Mouse (Mus musculus) liver, embryonic 15.5 days (tissue): ENCODE results near the gene Spag8. TPM values are rescaled to one million over a fixed set of nuclear protein-coding genes. Genes with fewer than 3 reads are reported as not detected.

Experiments used
- ATAC-seq: fragments of 200-750 bp; cut with Nextera tagmentation; 2 replicates; pipeline ENCODE4 v1.8.0; 2017; ENCODE audit warnings: moderate number of reproducible peaks, mild to moderate bottlenecking, moderate library complexity; ENCODE audit not compliant: insufficient read depth
- H3K27ac ChIP-seq: fragments of 300-500 bp; sonication (generic); replicated peaks from 2 replicates; pipeline ENCODE4 v1.5.1; 2015; ENCODE audit warnings: mild to moderate bottlenecking, inconsistent platforms
- H3K27me3 ChIP-seq: fragments of 300-500 bp; sonication (generic); 2 replicates; pipeline ENCODE4 v1.6.1; 2015; ENCODE audit warnings: mild to moderate bottlenecking, inconsistent platforms
- H3K36me3 ChIP-seq: fragments of 300-500 bp; sonication (generic); replicated peaks from 2 replicates; pipeline ENCODE4 v1.6.1; 2015; ENCODE audit warnings: moderate library complexity, mild to moderate bottlenecking, inconsistent platforms
- H3K4me1 ChIP-seq: fragments of 300-500 bp; sonication (generic); replicated peaks from 2 replicates; pipeline ENCODE4 v1.6.1; 2015; ENCODE audit warnings: inconsistent platforms
- H3K4me2 ChIP-seq: fragments of 300-500 bp; sonication (generic); 2 replicates; pipeline ENCODE4 v1.6.1; 2015; ENCODE audit warnings: moderate library complexity, mild to moderate bottlenecking, inconsistent platforms
- H3K4me3 ChIP-seq: fragments of 300-500 bp; sonication (generic); replicated peaks from 2 replicates; pipeline ENCODE4 v1.5.1; 2015; ENCODE audit warnings: mild to moderate bottlenecking, inconsistent platforms
- H3K9ac ChIP-seq: fragments of 300-500 bp; sonication (generic); 2 replicates; pipeline ENCODE4 v1.6.1; 2015; ENCODE audit warnings: moderate library complexity, mild to moderate bottlenecking, inconsistent platforms
- H3K9me3 ChIP-seq: fragments of 300-500 bp; sonication (generic); replicated peaks from 2 replicates; pipeline ENCODE4 v1.6.1; 2016; ENCODE audit warnings: inconsistent platforms
- WGBS: fragments of 180-500 bp; shearing (Covaris S2); methylation state at CpG from one replicate; pipeline ENCODE4 v1.1.7; 2015; ENCODE audit warnings: mixed read lengths; ENCODE audit not compliant: insufficient replicate concordance; 5-methylcytosine and 5-hydroxymethylcytosine counted together
- polyA plus RNA-seq: library from polyadenylated mRNA; unstranded; fragments of >200 nt; fragmentation: Nextera tagmentation; extraction: Ambion mirVana; gene quantifications from 2 replicates; pipeline ENCODE4 v1.2.1, GENCODE M21; 2015

Gene Spag8
- polyA plus RNA-seq, 1 experiment from 2014 or later: not detected

DNA sequence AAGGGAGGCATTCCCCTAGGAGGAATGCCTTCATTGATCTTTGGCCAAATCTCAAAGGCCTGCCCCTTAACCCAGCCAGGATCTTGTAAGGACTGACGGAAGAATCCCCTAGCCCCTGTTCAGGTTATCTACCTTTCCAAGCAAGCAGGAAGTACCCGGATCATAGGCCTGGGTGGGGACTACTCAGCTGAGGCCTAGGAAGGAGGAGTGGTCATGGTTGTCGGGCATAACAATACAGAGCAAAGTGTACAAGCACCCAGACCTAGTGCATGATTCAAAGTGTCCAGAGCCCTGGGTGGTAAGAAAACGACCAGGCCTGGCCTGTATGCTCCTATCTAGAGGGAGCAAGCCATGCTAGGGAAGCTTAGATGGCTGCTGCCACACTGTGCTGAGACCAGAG, 22.2 kb upstream of the Spag8 start:
- WGBS: 50% methylated on average over 4 of the region's 4 CpGs
- no peak overlapping the region for H3K27ac ChIP-seq
- ATAC-seq: no peak

DNA sequence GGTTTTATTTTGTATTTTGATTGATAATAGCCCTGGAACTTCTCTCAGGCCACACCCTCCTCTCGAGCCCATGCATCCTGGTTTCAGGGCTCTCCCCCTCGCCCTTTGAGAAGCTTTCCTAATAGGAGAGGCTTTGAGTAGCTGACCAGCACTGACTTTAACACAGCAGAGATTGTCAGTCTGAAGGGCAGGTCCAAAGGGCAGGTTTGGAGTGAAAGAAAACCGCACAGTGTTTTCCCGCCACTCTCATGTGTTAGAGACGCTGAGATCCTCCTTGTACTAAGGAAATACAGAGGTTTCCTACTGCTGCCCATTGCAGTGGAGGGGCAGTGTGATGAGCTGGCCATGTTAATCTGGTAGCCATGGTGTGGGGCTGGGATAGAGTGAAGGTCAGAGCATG, 21.6 kb upstream of the Spag8 start:
- Histone ChIP-seq H3K9ac (no peak overlapping the region), H3K4me2 (no peak overlapping the region), H3K27ac (no peak overlapping the region), H3K9me3 (no peaks in the 10 kb centered on the region), H3K4me3 (no peak overlapping the region), H3K36me3 (no peaks in the 10 kb centered on the region), H3K27me3 (peaks cover 12% of the 10 kb centered on the region), H3K4me1 (0 out of 2 replicates have a peak, but pooled peaks cover under 1% of the 10 kb centered on the region)
- ATAC-seq: no peak
- WGBS: 50% methylated on average over 5 of the region's 5 CpGs

More for the DNA sequence above, 22.2 kb upstream of the Spag8 start:
- Histone ChIP-seq H3K27me3 (peaks cover 5% of the 10 kb centered on the region), H3K4me3 (no peak overlapping the region), H3K4me1 (no peaks in the 10 kb centered on the region), H3K9ac (no peak overlapping the region), H3K9me3 (no peaks in the 10 kb centered on the region), H3K4me2 (no peak overlapping the region), H3K36me3 (no peaks in the 10 kb centered on the region)

DNA sequence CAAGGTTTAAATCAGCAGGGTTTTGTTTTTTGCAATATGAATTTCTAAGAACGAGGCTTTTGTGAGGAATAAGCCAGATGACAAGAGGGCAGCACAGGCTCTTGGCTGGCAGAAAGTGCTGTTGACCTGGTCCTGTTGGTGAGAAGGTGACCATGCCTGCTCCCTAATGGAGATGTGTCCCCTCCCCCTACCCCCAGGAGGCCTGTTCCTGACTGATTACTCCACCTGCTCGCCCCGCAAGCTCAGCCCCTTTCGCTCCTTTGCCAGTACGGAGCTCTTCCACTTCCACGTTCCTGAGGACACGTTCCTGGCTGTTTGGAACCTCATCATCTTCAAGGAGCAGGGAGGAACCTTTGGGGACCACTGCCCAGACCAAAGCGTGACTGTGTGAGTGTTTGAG, 20.3 kb upstream of the Spag8 start:
- Histone ChIP-seq H3K4me3 (no peak overlapping the region), H3K27me3 (peaks cover 20% of the 10 kb centered on the region), H3K27ac (no peak overlapping the region), H3K9me3 (no peaks in the 10 kb centered on the region), H3K4me2 (no peak overlapping the region), H3K36me3 (no peaks in the 10 kb centered on the region), H3K9ac (no peak overlapping the region), H3K4me1 (peaks cover 11% of the 10 kb centered on the region)
- ATAC-seq: no peak
- WGBS: 56% methylated on average over 8 of the region's 8 CpGs

DNA sequence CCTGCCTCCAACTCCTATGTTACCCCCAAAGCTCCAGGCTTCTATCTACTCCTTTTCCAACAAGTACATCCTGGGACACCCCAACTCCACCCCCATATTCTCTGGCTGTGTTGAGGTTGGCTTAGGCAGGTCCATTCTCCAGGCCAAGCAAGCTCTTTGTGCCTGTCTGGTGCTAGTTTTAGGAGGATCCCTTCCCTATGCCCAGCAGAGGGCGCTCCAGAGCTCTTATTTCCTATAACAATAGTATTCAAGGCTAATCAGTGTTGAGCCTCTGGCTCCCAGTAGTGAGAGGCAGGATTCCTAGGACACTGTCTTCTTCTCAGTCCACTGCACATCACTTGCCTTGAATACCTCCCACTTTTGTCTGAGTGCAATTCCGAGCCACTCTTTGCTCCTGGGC, 18.7 kb upstream of the Spag8 start:
- Histone ChIP-seq H3K9me3 (no peaks in the 10 kb centered on the region), H3K4me1 (peaks cover 19% of the 10 kb centered on the region), H3K27me3 (peaks cover 26% of the 10 kb centered on the region), H3K4me2 (no peak overlapping the region), H3K36me3 (no peaks in the 10 kb centered on the region), H3K4me3 (no peak overlapping the region), H3K27ac (no peak overlapping the region), H3K9ac (no peak overlapping the region)
- WGBS: 9% methylated on average over 2 of the region's 2 CpGs
- no peak for ATAC-seq

DNA sequence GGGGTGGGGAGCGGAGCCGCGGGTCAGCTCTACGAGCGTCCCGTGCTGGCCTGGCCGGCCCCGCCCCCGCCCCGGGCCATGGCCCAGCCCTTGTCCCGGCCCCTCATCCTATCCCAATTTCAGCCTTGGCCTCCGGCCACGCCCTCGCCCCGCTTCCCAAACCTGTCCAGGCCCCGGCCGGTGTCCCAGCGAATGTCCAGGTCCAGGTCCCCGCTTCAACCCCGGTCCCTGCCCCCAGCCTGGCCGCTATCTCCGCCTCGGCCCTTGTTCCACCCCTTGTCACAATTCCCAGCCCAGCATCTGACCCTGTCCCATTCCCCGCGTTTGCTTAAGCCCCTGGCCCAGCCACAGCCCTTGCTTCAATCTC, 16.0 kb upstream of the Spag8 start:
- peak overlapping the region; percentile 38; the same call in 1 of the 2 replicates for H3K27ac ChIP-seq
- peaks cover 53% of the 10 kb centered on the region for H3K27me3 ChIP-seq
- H3K36me3 ChIP-seq: no peaks in the 10 kb centered on the region
- 1% methylated on average over 25 of the region's 25 CpGs for WGBS
- H3K9ac ChIP-seq: peak overlapping the region; percentile 77
- peak; percentile 76 for ATAC-seq
- peaks cover 19% of the 10 kb centered on the region for H3K4me1 ChIP-seq
- no peaks in the 10 kb centered on the region for H3K9me3 ChIP-seq
- peak overlapping the region; percentile 80 for H3K4me3 ChIP-seq
- peak overlapping the region; percentile 96 for H3K4me2 ChIP-seq

DNA sequence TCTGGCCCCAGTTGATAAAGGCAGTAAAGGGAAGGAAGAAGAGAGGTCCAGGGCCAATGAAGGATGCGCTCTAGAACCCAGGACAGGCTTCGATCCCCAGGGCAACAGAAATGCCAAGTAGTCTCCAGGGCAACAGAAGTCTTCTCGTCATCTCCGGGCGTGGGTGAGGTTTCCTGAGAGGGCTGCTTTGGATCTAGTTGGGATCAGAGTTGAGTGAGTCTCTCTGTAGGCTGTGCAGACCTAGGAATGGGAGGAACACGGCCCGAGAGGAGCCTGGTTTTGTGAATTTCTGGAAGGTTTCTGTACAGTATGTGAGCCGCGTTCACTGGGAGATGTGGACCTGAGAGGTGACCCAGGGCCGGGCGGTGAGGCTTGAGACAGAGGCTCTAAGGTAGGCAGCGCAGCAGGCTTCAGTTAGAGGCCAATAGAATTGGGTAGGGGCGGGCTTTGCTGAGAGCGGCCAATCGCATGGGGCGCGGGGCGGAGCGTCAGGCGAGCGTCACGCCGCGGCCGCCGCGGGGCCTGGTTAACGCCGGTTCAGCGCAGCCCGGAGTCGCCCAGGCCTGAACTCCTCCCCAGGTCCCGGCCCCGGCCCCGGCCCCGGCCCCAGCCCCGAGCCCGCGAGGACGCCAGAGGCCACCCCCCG, 15.5 kb upstream of the Spag8 start, which contains the start of the genes Tmem8b and Fam221b:
Gene Tmem8b, plus strand, starts transcription at position 190 of the 646 bp plus-strand sequence.
Gene Fam221b, minus strand, starts transcription at position 364 of the 646 bp plus-strand sequence.
- WGBS: 2% methylated on average over 41 of the region's 41 CpGs
- peak within 1 kb of the TSS; percentile 77 for H3K9ac ChIP-seq
- peaks cover 55% of the 10 kb centered on the region for H3K27me3 ChIP-seq
- peak; percentile 94 for ATAC-seq
- H3K4me1 ChIP-seq: peaks cover 19% of the 10 kb centered on the region
- no peaks in the 10 kb centered on the region for H3K36me3 ChIP-seq
- H3K4me3 ChIP-seq: peak within 1 kb of the TSS; percentile 80
- no peaks in the 10 kb centered on the region for H3K9me3 ChIP-seq
- H3K27ac ChIP-seq: peak within 1 kb of the TSS; percentile 38; the same call in 1 of the 2 replicates
- peak within 1 kb of the TSS; percentile 96 for H3K4me2 ChIP-seq

DNA sequence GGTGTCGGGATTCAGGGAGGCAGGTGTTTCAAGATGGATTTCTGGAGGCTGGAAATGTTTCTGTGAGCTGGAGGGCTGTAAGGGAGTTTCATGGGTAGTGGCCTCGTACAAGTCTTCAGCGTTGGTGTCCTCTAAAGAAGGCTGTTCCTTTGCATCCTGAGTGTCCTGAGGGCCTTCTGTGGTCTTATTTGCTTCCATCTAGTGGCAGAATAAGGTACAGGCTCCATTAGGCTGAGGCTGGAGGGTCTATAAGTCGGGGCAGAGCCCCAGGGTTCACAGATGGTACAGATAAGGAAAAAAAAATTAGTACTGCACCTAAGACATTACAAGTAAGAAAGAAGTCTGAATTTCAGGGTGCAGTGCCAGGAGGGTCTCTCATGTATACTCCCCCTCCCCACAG, 13.0 kb upstream of the Spag8 start:
- WGBS: 14% methylated on average over 4 of the region's 4 CpGs
- H3K9me3 ChIP-seq: no peaks in the 10 kb centered on the region
- no peak overlapping the region for H3K27ac ChIP-seq
- no peaks in the 10 kb centered on the region for H3K36me3 ChIP-seq
- peaks cover 19% of the 10 kb centered on the region for H3K4me1 ChIP-seq
- no peak for ATAC-seq
- no peak overlapping the region for H3K4me3 ChIP-seq
- H3K27me3 ChIP-seq: peaks cover 80% of the 10 kb centered on the region
- no peak overlapping the region for H3K9ac ChIP-seq
- H3K4me2 ChIP-seq: no peak overlapping the region

DNA sequence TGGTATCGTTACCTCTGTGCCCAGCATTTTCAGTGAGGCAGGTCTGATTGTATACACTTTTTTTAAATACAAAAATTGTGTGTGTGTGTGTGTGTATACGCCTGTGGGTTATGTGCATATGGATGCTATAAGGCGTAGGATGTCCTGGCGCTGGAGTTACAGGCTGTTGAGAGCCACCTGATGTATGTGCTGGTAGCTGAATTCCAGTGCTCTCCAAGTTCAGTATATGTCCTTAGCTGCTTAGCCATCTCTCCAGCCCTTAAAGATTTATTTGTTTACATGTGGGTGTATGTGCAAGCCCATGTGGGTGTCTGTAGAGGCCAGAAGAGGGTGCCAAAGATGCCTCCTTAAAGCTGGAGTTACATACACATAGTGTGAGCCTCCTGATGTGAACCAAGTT, 3.8 kb upstream of the Spag8 start:
- Histone ChIP-seq H3K4me2 (peak overlapping the region; percentile 91), H3K36me3 (no peaks in the 10 kb centered on the region), H3K27ac (no peak overlapping the region), H3K4me1 (peaks cover 32% of the 10 kb centered on the region), H3K9me3 (no peaks in the 10 kb centered on the region), H3K27me3 (peaks cover 32% of the 10 kb centered on the region), H3K4me3 (peak overlapping the region; percentile 91), H3K9ac (no peak overlapping the region)
- ATAC-seq: no peak
- WGBS: 55% methylated on average over 4 of the region's 4 CpGs

DNA sequence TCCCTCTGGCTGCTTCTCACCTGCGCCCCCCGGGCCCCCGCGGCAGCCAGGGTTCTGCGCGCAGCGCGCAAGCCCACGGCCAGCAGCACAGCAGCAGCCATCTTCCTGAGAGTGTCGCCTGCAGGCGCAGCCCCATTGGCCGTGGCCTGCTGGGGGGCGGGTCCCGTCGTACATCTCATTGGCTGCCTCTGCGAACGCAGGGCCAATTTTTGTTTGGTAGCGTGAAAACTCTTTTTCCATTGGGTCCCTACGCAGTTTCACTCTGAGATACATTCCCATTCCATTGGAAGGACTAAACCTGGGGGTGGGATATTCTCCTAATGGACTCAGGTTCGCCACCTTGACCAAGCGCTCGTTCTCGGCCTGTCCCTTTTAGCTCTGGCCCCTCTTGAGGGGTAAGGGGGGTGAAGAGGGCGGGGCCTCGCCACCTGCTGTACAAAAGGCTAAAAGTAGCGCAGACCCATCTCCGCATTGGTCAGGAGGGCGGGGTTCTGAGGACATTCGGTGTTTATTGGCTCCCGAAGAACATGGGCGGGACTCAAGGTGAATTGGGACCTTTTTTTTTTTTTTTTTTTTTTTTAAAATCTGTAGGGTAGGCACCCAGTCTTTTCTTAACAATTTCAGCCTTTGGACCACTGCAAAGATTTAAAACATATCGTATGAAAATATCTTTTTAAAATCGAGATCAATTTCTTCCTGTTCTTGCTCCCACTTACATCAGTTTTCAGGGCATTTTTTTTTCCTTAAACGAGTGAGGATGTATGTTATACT, 3.1 kb upstream of the Spag8 start, which contains the start of gene Hint2:
Gene Hint2, minus strand, starts transcription at position 128 of the 771 bp plus-strand sequence.
- Histone ChIP-seq H3K4me2 (peak within 1 kb of the TSS; percentile 91), H3K4me1 (peaks cover 32% of the 10 kb centered on the region), H3K4me3 (peak within 1 kb of the TSS; percentile 91), H3K9me3 (no peaks in the 10 kb centered on the region), H3K27ac (peak within 1 kb of the TSS; percentile 79), H3K27me3 (peaks cover 26% of the 10 kb centered on the region), H3K9ac (peak within 1 kb of the TSS; percentile 89), H3K36me3 (no peaks in the 10 kb centered on the region)
- 1% methylated on average over 34 of the region's 34 CpGs for WGBS
- peak; percentile 95 for ATAC-seq

DNA sequence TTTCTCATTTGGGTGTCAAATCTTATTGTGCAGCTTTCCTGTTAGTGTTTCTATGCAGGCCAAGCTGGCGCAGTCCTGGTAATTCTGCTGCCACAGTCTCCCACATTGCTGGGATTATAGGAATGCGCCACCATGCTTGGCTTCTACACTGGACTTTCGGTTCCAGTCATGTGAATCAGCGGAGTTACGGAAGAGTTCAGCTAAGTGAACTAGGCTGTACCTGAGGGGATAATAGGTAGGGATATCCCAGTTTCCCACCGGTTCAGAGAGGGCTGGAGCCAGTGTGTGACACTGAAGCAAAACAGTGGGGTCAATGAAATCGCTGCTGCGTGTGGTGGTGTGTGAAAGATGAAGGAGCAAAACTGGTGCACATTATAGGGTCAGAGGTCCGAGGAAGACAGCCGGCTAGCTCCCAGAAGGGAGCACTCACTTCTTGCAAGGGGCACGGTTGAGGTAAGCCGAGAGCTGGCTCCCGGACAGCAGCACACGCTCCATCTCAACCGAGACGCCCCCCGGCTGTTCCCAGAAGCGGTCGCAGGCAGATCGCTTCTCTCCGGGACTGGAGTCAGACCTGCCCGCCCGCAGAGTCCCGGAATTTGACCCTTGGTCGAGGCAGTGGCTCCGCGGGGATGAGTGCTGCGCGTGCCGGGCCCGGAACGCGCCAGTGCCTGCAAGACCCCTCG, 2.4 kb upstream of the Spag8 start:
- 10% methylated on average over 34 of the region's 34 CpGs for WGBS
- peak overlapping the region; percentile 91 for H3K4me2 ChIP-seq
- no peaks in the 10 kb centered on the region for H3K36me3 ChIP-seq
- peak; percentile 30 for ATAC-seq
- peak overlapping the region; percentile 91 for H3K4me3 ChIP-seq
- peak overlapping the region; percentile 79 for H3K27ac ChIP-seq
- peaks cover 32% of the 10 kb centered on the region for H3K4me1 ChIP-seq
- peak overlapping the region; percentile 89 for H3K9ac ChIP-seq
- H3K9me3 ChIP-seq: no peaks in the 10 kb centered on the region
- peaks cover 19% of the 10 kb centered on the region for H3K27me3 ChIP-seq

DNA sequence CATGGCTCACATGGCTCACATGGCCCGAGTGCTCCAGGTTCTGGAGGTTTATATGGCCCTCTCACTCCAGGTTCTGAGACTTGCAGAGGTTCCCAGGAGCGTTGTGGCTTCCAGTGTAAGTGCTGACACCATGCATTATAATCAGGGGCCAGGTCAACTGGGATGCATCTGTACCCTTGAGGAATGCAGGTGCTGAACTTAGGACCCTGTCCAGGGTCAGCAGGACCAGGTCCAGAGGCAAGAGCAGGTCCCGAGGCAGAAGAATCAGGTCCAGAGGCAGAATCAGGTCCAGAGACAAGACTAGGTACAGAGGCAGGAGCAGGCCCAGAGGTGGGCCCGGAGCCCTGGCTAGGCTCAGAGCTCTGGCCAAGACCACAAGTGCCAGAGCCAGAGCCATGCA, 668 bp downstream of the Spag8 start:
- Histone ChIP-seq H3K9ac (no peak overlapping the region), H3K36me3 (no peaks in the 10 kb centered on the region), H3K4me2 (peak overlapping the region; percentile 56; the same call in 1 of the 2 replicates), H3K4me1 (peaks cover 32% of the 10 kb centered on the region), H3K27me3 (no peaks in the 10 kb centered on the region), H3K9me3 (no peaks in the 10 kb centered on the region), H3K27ac (no peak overlapping the region), H3K4me3 (no peak overlapping the region)
- ATAC-seq: no peak
- WGBS: 69% methylated on average over 4 of the region's 4 CpGs
